Mouse (Mus musculus): ENCODE results near the gene P2ry2. TPM values are rescaled to one million over a fixed set of nuclear protein-coding genes. Genes with fewer than 3 reads are reported as not detected.
A peak's percentile ranks its signal among the peaks of the same experiment; 100 is the strongest.

Gene P2ry2
- polyA plus RNA-seq (2015; fragmentation: Nextera tagmentation; extraction: Ambion mirVana) = 4.5 and 4.8 TPM in 2 replicates

DNA sequence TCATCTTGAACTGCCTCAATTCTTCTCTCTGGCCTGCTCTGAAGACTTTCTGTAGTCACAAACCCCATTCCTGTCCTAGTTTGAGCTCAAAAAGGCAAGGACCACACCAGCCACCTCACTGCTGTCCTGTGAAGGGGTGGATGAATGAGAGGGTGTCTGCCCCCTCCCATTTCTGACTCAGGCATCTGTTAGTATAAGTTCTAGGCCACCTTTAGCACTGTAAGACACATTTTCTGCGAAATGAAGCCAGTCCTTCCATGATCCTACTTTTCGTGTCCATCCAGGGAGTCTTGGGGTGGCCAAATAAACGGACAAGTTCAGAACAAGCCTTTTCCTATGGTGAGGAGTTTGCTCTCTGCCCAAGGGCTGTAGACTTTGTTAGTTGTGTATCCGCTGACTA is at the start of gene P2ry2:
TSS of gene P2ry2 (minus strand) at position 326 of the 400 bp plus-strand sequence.
- Histone ChIP-seq H3K9me3 (ENCODE audit: control insufficient read depth, low read length) (no peaks in the 10 kb centered on the region), H3K27me3 (ENCODE audit: control insufficient read depth, insufficient read depth, low read depth, low read length) (no peaks in the 10 kb centered on the region; the same call in 1 of the 2 replicates), H3K4me3 (ENCODE audit: low read length) (peak within 1 kb of the TSS; percentile 61), H3K4me2 (ENCODE audit: low read depth, low read length) (peak within 1 kb of the TSS; percentile 79), H3K4me1 (replicated peaks; ENCODE audit: control insufficient read depth, insufficient read depth, low read length) (peaks cover 12% of the 10 kb centered on the region), H3K27ac (ENCODE audit: low read length) (no peak within 1 kb of the TSS), H3K36me3 (ENCODE audit: control insufficient read depth, insufficient read depth, low read length) (no peaks in the 10 kb centered on the region), H3K9ac (ENCODE audit: low read length) (peak within 1 kb of the TSS; percentile 70)
- 78% methylated on average over 4 of the region's 4 CpGs for WGBS
- ATAC-seq (ENCODE audit: low read depth) = no peak

DNA sequence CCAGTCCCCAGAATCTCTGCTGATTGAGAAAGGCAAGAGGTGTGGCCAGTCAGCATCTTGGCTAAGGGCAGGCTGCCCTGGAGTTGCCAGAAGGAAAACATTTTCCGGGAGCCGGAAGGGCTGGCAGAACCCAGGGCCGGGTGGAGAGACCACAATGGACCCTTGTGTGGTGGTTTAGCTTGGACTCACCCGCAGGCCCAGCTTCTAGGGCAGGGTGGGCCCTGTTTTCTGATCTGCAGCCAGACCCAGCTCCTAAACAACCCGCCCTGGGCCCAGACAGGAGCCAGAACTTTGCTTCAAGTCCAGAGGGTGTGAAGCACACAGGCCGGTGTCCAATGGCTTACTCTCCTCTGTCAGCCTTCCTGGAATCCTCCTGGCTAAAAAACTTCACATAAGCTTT is 49.6 kb upstream of the P2ry2 start:
- Histone ChIP-seq H3K4me3 (ENCODE audit: low read length) (no peak overlapping the region), H3K9ac (ENCODE audit: low read length) (no peak overlapping the region), H3K4me2 (ENCODE audit: low read depth, low read length) (no peak overlapping the region), H3K27me3 (ENCODE audit: control insufficient read depth, insufficient read depth, low read depth, low read length) (no peaks in the 10 kb centered on the region), H3K36me3 (ENCODE audit: control insufficient read depth, insufficient read depth, low read length) (no peaks in the 10 kb centered on the region), H3K9me3 (ENCODE audit: control insufficient read depth, low read length) (no peaks in the 10 kb centered on the region), H3K4me1 (replicated peaks; ENCODE audit: control insufficient read depth, insufficient read depth, low read length) (no peaks in the 10 kb centered on the region), H3K27ac (ENCODE audit: low read length) (no peak overlapping the region)
- 86% methylated on average over 6 of the region's 6 CpGs for WGBS
- ATAC-seq (ENCODE audit: low read depth) = no peak

DNA sequence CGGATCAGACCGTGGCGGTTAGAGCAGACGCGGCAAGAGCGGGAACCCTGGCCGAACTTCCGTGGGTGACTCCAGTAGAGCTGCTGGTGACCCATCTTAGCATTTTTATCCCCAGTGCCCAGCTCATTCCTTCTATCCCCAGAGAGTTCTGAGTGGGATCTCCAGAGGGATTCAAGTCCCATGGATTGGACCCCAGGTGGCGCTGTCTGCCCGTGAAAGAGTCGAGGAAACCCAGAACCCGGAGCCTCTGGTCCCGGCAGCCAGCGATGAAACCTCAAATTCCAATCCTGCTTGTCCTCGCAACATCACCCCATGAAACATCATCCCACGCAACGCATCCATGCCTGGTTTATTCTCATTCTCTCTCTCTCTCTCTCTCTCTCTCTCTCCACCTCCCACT is 48.7 kb upstream of the P2ry2 start:
- Histone ChIP-seq H3K9me3 (ENCODE audit: control insufficient read depth, low read length) (no peaks in the 10 kb centered on the region), H3K4me1 (replicated peaks; ENCODE audit: control insufficient read depth, insufficient read depth, low read length) (no peaks in the 10 kb centered on the region), H3K9ac (ENCODE audit: low read length) (no peak overlapping the region), H3K27ac (ENCODE audit: low read length) (no peak overlapping the region), H3K4me3 (ENCODE audit: low read length) (no peak overlapping the region), H3K36me3 (ENCODE audit: control insufficient read depth, insufficient read depth, low read length) (no peaks in the 10 kb centered on the region), H3K27me3 (ENCODE audit: control insufficient read depth, insufficient read depth, low read depth, low read length) (no peaks in the 10 kb centered on the region), H3K4me2 (ENCODE audit: low read depth, low read length) (peak overlapping the region; percentile 34)
- 7% methylated on average over 17 of the region's 17 CpGs for WGBS
- peak; percentile 84 for ATAC-seq (ENCODE audit: low read depth)

DNA sequence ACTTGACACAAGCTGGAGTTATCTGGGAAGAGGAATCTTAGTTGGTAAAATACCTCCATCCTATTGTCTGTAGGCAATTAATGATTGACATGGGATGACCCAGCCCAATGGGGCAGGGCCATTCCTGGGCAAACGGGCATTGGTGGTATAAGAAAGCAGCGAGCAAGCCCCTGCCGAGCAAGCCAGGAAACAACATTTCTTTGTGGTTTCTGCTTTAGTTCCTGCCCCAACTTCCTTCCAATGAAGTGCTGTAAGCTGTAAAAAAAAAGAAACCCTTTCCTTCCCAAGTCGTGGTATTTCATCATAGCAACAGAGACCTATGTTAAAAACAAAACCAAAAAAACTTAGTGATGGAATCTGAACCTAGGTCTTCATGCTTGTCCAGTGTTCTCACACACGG is 47.8 kb upstream of the P2ry2 start:
- H3K4me1 ChIP-seq (replicated peaks; ENCODE audit: control insufficient read depth, insufficient read depth, low read length) = no peaks in the 10 kb centered on the region
- no peaks in the 10 kb centered on the region for H3K36me3 ChIP-seq (ENCODE audit: control insufficient read depth, insufficient read depth, low read length)
- H3K4me3 ChIP-seq (ENCODE audit: low read length) = no peak overlapping the region
- no peak overlapping the region for H3K4me2 ChIP-seq (ENCODE audit: low read depth, low read length)
- H3K9ac ChIP-seq (ENCODE audit: low read length) = no peak overlapping the region
- H3K27me3 ChIP-seq (ENCODE audit: control insufficient read depth, insufficient read depth, low read depth, low read length) = no peaks in the 10 kb centered on the region
- ATAC-seq (ENCODE audit: low read depth) = no peak
- 66% methylated on average over 5 of the region's 5 CpGs for WGBS
- no peaks in the 10 kb centered on the region for H3K9me3 ChIP-seq (ENCODE audit: control insufficient read depth, low read length)
- no peak overlapping the region for H3K27ac ChIP-seq (ENCODE audit: low read length)

DNA sequence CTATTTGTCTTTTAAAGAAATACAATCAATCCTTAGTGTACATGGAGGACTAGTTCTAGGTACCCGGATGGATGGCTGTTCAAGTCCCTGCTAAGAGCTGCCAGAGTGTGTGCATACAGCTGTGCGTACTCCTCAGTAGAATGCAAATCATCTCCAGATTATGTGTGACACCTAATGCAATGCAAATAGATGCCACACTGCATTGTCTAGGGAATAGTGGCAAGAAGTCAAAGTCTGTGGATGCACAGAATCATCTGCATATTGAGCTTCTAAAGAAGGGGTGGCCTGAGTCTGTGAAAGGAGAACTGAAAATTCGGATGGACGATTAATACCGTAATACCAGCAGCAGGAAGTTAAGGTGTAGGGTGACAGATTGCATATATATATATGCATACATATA is 46.5 kb upstream of the P2ry2 start:
- H3K36me3 ChIP-seq (ENCODE audit: control insufficient read depth, insufficient read depth, low read length) = no peaks in the 10 kb centered on the region
- no peak overlapping the region for H3K27ac ChIP-seq (ENCODE audit: low read length)
- H3K9ac ChIP-seq (ENCODE audit: low read length) = no peak overlapping the region
- H3K4me1 ChIP-seq (replicated peaks; ENCODE audit: control insufficient read depth, insufficient read depth, low read length) = no peaks in the 10 kb centered on the region
- no peaks in the 10 kb centered on the region for H3K9me3 ChIP-seq (ENCODE audit: control insufficient read depth, low read length)
- 73% methylated on average over 5 of the region's 5 CpGs for WGBS
- no peak overlapping the region for H3K4me3 ChIP-seq (ENCODE audit: low read length)
- no peak for ATAC-seq (ENCODE audit: low read depth)
- no peak overlapping the region for H3K4me2 ChIP-seq (ENCODE audit: low read depth, low read length)
- no peaks in the 10 kb centered on the region for H3K27me3 ChIP-seq (ENCODE audit: control insufficient read depth, insufficient read depth, low read depth, low read length)

DNA sequence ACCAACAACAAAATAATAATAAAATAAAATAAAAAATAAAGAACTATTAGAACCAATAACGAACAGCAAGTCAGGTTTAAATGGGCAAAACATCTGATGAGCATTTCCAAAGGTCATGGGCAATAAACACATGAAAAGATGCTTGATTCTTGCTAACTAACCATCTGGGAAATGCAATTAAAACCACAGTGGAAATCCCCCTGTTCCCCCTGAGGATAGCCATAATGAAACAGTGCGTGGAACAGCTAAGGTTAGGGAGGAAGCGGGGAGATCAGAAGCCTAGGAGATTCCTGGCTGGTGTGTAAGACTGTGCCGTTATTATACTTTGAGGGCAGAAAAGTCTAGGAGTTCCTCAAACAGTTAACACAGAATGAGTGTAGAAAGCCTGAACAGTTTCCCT is 44.6 kb upstream of the P2ry2 start:
- Histone ChIP-seq H3K9ac (ENCODE audit: low read length) (no peak overlapping the region), H3K4me2 (ENCODE audit: low read depth, low read length) (no peak overlapping the region), H3K27ac (ENCODE audit: low read length) (no peak overlapping the region), H3K9me3 (ENCODE audit: control insufficient read depth, low read length) (no peaks in the 10 kb centered on the region), H3K36me3 (ENCODE audit: control insufficient read depth, insufficient read depth, low read length) (no peaks in the 10 kb centered on the region), H3K27me3 (ENCODE audit: control insufficient read depth, insufficient read depth, low read depth, low read length) (no peaks in the 10 kb centered on the region), H3K4me1 (replicated peaks; ENCODE audit: control insufficient read depth, insufficient read depth, low read length) (no peaks in the 10 kb centered on the region), H3K4me3 (ENCODE audit: low read length) (no peak overlapping the region)
- ATAC-seq (ENCODE audit: low read depth) = no peak
- 60% methylated on average over 4 of the region's 4 CpGs for WGBS

DNA sequence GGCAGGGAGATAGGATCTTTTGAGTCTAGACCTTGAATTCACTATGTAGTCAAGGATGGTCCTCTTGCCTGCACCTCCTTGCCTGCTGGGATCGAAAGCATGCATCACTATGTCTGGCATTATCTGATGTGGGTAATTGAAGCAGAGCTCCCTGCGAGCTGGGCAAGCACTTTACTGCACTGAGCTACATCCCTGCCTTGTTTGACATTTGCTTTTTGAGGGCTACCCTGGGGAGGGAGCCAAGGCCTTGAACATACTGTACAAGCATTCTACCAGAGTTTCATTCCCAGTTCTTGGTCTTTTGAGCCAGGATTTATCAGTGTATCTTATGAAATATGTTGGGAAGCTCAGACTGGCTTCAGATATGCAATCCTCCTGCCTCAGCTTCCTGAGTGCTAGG is 40.5 kb upstream of the P2ry2 start:
- peaks cover 8% of the 10 kb centered on the region for H3K4me1 ChIP-seq (replicated peaks; ENCODE audit: control insufficient read depth, insufficient read depth, low read length)
- no peak overlapping the region for H3K4me3 ChIP-seq (ENCODE audit: low read length)
- H3K36me3 ChIP-seq (ENCODE audit: control insufficient read depth, insufficient read depth, low read length) = no peaks in the 10 kb centered on the region
- H3K27ac ChIP-seq (ENCODE audit: low read length) = no peak overlapping the region
- WGBS = 60% methylated on average over 2 of the region's 2 CpGs
- no peak overlapping the region for H3K9ac ChIP-seq (ENCODE audit: low read length)
- no peaks in the 10 kb centered on the region for H3K27me3 ChIP-seq (ENCODE audit: control insufficient read depth, insufficient read depth, low read depth, low read length)
- no peaks in the 10 kb centered on the region for H3K9me3 ChIP-seq (ENCODE audit: control insufficient read depth, low read length)
- ATAC-seq (ENCODE audit: low read depth) = no peak
- no peak overlapping the region for H3K4me2 ChIP-seq (ENCODE audit: low read depth, low read length)

DNA sequence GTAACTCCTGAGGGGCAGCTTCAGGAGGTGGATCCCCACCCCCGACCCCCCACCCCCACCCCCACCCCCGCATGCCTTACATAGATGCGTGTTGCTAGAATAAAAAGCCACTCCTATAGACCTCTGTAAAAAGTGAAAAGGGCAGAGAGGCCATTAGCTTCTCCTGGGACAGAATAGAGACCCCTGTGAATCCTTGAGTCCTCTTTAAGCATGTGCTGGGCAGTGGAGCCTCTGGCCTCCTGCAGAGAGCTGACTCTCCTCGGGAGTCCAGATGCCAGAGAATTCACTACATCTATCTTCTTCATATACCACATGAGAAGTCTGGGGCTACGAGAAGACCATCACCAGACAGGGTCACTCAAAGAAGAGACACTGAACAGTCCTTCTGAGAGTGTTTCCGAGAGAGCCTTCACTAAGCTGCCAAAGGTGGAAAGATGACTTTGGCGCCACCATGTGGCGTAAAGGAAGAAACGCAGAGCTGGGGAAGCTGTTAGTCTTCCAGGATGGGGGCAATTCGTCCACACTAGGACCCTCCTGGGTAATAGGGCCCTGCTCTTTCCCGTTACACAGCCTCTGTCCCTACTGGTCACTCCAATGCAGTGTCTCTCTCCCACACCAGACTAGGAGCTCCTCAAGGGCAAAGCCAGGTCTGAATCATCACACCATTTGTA is 39.0 kb upstream of the P2ry2 start:
- WGBS = 19% methylated on average over 11 of the region's 11 CpGs
- peak; percentile 56 for ATAC-seq (ENCODE audit: low read depth)
- Histone ChIP-seq H3K36me3 (ENCODE audit: control insufficient read depth, insufficient read depth, low read length) (no peaks in the 10 kb centered on the region), H3K27ac (ENCODE audit: low read length) (peak overlapping the region; percentile 48), H3K27me3 (ENCODE audit: control insufficient read depth, insufficient read depth, low read depth, low read length) (no peaks in the 10 kb centered on the region), H3K9me3 (ENCODE audit: control insufficient read depth, low read length) (no peaks in the 10 kb centered on the region), H3K4me3 (ENCODE audit: low read length) (no peak overlapping the region), H3K4me2 (ENCODE audit: low read depth, low read length) (no peak overlapping the region), H3K4me1 (replicated peaks; ENCODE audit: control insufficient read depth, insufficient read depth, low read length) (peaks cover 8% of the 10 kb centered on the region), H3K9ac (ENCODE audit: low read length) (0 out of 2 replicates have a peak overlapping the region, but pooled peaks have one; percentile 17)

DNA sequence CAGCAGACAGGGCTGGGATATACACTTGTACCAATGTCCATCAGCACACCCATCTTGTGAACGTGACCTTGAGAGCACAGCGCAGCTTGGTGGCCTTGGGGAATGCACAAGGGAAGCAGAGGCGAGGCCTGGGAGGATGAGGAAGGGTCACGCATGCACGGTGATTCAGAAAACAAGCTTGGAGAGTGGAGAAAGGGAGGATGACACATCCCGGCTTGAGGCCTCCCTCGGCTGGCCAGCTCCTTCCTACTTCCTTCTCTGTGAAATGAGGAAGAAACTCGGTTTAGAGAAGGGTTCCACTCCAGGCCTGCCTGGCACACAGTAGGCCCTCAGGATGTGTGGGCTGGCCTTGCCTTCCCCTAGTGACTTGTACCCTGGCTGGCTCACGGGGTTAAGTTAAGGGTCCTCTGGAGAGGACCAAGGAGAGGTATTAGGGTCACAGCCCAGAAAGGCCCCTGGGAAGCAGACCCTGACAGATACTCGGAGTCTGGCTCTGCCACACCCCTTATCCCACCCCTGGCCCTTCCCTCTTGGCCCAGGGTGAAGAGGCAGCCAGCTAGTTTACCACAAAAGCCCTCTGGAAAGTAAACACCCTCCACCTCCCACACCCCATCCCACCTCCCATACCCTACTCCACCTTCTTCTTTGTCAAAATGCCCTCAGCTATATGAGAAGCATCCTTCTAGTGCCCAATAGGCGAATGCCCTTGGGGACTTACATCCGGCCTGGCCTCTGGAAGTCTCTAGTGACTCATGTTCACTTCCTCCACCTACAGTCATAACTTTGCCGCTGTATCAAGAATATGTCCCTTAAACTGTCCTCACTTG is 38.3 kb upstream of the P2ry2 start:
- no peaks in the 10 kb centered on the region for H3K36me3 ChIP-seq (ENCODE audit: control insufficient read depth, insufficient read depth, low read length)
- H3K27ac ChIP-seq (ENCODE audit: low read length) = peak overlapping the region; percentile 18
- WGBS = 66% methylated on average over 13 of the region's 13 CpGs
- H3K4me2 ChIP-seq (ENCODE audit: low read depth, low read length) = no peak overlapping the region
- ATAC-seq (ENCODE audit: low read depth) = 0 out of 2 replicates have a peak, but pooled peaks have one; percentile 2
- H3K9me3 ChIP-seq (ENCODE audit: control insufficient read depth, low read length) = no peaks in the 10 kb centered on the region
- no peaks in the 10 kb centered on the region for H3K27me3 ChIP-seq (ENCODE audit: control insufficient read depth, insufficient read depth, low read depth, low read length)
- H3K4me1 ChIP-seq (replicated peaks; ENCODE audit: control insufficient read depth, insufficient read depth, low read length) = peaks cover 8% of the 10 kb centered on the region
- no peak overlapping the region for H3K9ac ChIP-seq (ENCODE audit: low read length)
- H3K4me3 ChIP-seq (ENCODE audit: low read length) = no peak overlapping the region
